Mouse (Mus musculus): ENCODE data around the gene Tbc1d17.

The Tbc1d17 gene

DNA sequence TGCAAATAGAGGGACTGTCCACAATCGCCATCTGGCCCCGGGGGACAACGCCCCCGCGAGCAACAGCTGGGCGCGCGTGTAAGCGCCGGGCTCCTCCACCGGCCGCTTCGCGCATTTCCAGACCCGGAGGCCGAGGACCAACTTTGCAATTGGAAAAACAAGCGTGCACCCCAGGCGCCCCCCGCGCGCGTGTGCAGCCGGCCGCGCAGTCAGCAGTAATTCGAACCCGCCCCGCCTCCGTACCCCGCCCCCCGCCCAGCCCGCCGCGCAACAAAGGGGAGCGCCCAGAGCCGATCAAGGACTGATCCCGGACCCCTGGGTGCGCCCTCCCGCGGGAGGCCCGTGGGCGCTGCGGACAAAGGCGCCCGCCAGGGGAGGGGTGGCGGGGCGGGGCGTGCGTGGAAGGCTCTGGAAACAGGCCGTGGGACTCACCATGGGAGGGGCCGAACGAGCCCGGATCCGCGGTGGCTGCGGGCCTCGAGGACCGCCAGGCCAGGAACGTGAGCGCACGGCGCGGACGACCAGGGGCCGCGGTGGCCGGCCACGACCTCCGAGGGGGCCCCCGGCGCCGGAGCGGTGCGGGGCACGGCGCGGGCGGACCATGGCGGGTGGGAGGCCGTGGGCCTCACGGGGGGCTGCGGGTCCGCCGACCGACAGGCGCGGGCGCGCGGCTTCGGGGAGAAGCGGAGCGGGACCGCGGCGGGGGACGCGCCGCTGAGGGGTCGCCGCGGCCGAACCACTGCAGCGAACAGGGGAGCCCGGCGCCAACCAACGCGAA lies 20.2 kb upstream of the Tbc1d17 start:
- DNase-seq (ENCODE audit: low spot score) = no peak

DNA sequence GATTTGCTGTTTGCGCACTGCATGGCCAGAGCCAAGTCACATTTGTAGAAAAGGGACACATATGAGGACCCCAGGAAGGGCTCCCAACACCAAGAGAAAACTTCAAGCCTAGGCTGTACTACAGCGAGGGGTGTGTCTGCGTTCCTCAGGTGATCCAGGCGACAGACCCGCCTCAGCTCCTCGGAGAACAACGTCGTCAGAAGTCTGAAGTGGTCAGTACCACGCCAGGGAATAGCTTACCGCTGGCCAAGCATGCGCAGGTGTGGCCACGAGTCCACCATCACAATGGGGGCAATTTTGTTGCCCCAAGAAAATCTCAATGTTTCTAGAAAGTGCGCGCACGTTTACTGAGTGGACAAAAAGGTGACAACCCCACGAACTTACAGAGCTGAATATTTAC lies 19.6 kb upstream of the Tbc1d17 start:
- DNase-seq (ENCODE audit: low spot score) = no peak

DNA sequence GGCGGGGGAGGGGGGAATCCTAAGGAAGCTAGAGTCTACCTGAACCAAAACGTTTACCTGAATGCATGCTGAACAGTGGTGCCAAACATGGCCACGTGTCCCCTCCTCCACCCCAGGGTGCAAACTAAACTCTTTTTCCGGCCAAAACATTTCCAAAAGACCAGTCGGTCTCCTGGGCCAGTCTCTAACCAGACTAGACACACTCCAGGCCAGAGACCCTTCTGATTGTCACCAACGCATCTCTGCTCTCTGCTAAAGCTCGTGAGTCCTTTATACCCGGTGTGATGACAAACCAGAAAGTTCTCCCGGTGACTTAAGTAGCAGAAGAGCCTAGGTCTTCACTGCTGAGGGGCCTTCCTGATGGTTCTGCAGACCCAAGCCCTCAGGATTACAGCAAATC lies 18.9 kb upstream of the Tbc1d17 start:
- DNase-seq (ENCODE audit: low spot score) = no peak

DNA sequence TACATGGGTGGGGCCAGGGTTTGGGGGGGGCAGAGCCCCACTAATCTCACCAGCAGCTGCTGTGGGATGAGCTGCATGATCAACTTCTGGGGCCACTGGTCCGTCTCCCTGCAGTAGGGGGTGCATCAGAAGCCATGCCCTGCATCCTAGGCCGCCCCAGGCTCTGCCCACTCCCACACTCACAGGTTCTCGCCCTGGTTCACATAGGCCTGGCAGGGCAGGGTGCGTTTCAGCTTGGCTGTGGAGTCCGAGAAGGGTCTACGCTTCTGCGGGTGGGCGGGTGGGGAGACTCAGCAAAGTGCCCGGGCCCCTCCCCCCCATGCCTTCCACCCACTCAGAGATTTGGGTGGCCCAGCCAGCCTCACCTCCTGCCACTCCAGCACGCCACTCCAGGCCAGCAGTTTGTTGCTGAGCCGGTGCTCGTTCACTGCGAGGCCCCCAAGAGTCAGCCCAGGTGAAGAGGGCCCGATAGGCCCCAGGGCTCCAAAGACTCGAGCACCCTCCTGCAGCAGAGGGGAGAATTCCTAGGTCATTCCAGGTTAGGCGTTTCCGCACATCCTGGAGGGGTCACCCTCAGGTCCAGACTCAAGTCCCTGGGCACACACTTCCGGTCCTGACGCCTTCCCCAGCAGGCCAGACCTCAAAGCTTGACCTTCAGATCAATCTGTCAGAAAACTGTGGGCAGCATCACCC lies 18.3 kb upstream of the Tbc1d17 start:
- DNase-seq (ENCODE audit: low spot score) = no peak

DNA sequence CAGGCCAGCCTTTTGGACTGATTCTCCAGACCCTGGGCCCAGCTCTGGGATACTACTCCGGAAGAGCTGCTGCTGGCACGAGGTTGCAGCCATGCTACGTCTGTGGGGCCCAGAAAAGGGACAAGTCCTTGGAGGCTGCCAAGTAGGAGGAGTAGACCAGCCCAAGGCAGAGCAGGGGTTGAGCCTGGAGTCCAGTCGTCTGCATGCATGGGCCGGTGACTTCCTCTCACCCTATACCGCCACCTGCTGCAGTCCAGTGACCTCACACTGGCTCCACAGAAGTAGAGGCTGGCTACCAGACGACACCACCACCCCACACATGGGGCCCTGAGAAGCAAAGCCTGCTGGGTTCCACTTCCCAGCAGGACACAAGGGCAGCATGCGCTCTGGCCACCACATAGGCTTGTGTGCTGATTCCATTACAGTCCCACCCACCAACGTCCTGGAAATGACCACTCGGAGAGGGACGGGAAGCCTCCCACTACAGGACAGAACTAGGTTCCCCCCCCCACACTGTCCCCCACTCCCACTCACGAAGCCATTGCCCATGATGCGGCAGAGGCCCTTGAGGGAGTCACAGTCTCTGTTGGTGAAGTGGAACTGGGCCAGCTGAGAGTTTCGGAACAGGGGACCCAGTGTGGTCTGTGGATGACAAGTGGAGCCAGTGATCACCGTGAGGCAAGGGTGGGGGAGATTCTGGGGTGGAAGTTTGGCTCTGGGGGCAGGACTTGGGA lies 17.6 kb upstream of the Tbc1d17 start:
- no peak for DNase-seq (ENCODE audit: low spot score)

DNA sequence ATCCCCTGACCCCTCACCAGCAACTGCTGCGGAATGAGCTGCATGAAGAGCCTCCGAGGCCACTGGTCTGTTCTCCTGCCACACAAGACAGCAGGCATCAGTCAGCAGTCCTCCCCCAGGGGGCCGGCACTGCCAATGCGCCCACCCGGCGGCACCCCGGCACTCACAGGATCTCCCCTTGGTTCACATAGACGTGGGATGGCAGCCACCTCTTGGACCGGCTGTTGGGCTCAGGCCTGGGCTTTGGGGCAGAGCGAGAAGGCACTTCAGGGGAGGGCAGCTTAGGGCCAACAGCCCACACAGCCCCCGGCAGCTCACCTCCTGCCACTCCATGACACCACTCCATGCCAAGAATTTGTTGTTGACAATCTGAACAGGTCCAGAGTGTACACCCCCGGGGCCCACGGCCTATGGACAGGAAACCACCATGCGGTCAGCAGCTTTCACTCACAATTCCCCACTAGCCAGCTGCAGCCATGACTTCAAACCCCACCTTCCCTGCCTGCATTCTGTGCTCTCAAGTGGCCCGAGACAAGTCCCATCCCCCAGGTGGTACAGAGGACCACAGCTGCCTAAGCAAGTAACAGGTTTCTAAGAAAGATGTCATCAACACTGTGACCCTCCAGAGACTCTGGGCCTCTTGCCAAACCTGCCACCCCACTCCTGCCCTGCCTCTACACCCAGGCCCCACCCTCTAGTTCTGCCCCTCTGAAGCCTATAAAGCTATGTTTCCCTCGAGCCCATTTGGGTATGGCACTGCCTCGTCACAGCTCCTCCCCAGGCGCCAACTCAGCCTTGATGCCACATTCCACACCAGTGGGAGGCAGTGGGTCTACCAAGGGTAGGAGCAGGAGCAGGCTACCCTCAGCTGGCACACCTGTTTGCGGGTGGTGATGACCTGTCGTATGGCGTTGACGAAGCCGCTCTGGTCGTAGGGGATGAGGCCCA lies 16.0 kb upstream of the Tbc1d17 start:
- DNase-seq (ENCODE audit: low spot score) = no peak

DNA sequence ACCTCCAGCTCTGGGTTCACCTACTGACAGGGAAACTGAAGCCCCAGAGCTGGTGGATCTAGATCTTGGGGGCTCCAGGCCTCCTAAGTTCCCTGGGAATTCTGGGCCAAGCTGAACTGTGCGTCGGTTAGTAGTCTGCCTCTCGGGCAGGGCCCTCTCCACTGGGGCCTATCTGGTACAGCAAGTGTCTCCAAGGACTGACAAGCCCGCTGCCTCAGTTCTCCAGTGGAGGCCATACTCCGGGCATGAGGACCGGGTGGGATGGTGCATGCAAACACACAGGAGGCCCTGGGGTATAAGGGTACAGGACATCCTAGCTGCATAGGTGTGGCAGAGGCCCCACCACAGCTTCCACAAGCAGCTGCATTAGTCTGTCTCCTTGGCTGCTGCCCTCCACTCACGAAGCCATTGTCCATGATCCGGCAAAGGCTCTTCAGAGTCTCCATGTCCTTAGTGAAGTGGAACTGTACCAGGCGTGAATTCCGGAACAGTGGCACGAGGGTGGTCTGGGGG lies 15.2 kb upstream of the Tbc1d17 start:
- DNase-seq (ENCODE audit: low spot score) = no peak

DNA sequence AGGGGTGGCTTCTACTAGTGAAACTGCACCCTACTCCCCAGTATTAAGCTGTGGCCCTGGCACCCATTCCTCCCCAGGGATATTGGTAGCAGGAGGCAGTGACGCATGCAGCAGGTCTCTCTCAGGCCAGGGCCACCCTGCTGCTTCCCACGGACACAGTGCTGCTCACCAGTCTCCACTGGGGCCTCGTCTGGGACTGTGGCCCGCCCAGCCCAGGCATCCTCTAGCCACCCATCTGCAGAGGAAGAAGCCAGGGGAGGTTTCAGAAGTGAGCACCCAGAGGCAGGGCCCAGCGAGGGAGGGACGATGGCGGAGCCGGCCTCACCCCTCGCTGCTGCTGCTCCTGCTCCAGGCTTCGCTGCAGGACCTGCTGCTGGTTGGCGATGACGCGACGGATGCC lies 14.3 kb upstream of the Tbc1d17 start:
- DNase-seq (ENCODE audit: low spot score) = no peak

DNA sequence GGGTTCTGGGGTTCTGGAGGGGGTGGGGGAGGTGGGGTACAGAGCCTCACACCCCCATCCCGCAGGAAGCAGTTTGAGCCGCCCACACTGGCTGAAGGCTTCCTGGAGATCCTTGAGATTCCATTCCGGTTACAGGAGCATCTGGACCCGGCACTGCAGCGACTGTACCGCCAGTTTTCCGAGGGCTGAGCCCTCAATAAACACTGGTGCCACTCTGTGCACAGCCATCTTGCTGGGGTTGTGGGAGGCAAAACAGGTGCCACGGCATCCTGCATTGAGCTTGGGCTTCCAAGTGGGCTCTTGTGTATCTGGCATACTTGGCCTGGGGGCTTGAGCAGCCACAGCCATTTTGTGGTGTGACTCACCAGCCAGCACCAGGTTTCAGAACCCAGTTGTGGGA lies 13.6 kb upstream of the Tbc1d17 start:
- no peak for DNase-seq (ENCODE audit: low spot score)

DNA sequence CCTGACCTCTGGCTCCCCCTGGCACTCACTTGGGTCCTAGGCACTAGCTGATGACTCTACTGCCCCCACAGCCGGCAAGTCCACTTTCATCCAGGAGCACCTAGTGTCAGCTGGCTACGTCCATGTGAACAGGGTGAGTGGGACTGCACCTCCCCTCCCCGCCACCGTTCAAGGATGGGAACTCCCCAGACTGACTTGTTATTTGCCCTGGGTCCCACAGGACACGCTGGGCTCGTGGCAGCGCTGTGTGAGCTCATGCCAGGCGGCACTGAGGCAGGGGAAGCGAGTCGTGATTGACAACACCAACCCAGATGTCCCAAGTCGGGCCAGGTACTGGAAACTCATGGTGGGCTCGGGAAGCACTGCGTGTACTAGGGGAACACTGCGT lies 12.5 kb upstream of the Tbc1d17 start:
- DNase-seq (ENCODE audit: low spot score) = no peak

DNA sequence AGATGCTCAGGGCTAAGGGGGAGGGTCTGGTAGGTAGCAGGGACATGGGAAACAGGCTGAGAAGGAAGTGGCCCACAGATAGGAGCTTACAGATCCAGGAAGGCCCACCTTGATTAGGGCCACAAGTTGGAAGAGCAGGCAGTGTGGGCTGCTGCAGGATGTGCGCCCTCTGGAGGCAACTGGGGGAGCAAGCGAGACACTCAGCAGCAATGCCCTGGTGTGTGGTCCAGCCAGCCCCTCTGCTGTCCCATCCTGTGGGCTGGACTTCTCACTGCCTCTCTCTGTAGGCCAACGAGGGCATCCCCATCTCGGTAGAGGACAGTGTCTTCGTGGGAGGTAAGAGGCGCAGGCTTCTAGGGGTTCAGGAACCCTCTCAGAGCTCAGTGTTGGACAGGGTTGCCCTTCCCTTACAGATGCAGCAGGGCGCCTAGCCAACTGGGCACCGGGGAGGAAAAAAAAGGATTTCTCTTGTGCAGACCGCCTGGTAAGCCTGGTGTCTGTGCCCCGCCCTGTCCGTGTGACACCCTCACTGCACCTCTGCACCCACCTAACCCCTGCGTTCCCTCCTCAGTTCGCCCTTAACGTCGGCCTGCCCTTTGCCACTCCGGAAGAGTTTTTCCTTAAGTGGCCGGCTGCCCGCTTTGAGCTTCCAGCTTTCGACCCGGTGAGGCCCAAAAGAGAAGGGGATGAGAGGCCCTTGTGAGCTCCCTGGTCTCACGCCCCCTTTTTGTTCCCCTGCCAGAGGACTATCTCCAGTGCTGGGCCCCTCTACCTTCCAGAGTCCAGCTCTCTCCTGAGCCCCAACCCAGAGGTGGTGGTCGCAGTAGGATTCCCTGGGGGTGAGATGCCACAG lies 11.9 kb upstream of the Tbc1d17 start:
- no peak for DNase-seq (ENCODE audit: low spot score)

DNA sequence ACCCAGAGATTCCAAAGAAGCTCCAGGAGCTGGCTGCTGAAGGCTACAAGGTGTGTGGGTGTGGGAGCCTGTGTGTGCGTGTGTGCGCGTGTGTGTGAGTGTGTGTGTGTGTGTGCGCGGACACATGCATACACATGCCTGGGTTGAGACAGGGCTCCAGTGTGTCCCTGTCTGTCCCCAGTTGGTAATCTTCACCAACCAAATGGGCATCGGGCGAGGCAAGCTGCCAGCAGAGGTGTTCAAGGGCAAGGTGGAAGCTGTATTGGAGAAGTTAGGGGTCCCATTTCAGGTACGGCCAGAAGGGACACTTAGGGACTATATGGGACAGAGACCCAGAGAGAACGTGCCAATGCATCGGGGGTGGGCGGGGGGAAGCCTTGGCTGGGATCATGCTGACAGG lies 11.0 kb upstream of the Tbc1d17 start:
- no peak for DNase-seq (ENCODE audit: low spot score)

DNA sequence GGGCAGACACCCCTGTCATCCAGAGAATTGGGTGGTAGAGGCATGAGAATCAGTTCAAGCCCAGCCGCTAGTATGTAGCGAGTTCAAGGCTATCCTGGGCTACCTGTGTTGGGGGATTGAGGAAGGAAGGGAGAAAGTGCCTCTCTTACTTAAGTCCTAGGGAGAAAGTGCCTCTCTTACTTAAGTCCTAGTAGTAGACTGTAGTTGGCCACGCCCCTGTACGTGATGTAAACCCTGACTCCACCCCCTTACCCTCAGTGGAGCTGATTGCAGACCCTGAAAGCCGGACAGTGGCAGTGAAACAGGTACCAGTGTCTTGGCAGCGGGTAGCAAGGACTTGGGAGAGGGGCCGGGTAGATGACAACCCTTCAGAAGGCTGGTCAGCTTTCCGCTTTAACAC lies 9.0 kb upstream of the Tbc1d17 start:
- DNase-seq (ENCODE audit: low spot score) = no peak

DNA sequence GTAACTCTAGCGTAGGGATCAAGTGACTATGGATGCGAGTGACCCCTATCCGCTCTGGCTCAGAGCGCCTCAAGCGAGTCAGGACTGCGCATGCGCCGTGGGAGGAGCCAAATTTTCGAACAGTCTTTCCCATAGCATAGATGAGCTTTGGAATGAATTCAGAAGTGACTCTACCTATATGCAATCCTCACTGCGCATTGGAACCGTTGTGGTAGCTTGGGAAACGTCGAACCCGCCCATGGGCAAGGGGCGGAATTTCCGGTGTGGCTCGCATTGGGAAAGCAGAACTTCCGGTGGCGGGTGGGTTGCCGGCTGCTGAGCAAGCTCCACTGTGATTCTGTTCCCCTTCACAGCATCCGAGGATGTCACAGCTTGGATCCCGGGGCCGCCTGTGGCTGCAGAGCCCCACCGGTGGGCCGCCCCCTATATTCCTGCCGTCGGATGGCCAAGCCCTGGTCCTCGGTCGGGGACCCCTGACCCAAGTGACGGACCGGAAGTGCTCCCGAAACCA lies 8.2 kb upstream of the Tbc1d17 start, which contains the start of gene Pnkp:
Gene Pnkp (plus strand): TSS at position 98 of the 511 bp plus-strand sequence.
- no peak for DNase-seq (ENCODE audit: low spot score)

DNA sequence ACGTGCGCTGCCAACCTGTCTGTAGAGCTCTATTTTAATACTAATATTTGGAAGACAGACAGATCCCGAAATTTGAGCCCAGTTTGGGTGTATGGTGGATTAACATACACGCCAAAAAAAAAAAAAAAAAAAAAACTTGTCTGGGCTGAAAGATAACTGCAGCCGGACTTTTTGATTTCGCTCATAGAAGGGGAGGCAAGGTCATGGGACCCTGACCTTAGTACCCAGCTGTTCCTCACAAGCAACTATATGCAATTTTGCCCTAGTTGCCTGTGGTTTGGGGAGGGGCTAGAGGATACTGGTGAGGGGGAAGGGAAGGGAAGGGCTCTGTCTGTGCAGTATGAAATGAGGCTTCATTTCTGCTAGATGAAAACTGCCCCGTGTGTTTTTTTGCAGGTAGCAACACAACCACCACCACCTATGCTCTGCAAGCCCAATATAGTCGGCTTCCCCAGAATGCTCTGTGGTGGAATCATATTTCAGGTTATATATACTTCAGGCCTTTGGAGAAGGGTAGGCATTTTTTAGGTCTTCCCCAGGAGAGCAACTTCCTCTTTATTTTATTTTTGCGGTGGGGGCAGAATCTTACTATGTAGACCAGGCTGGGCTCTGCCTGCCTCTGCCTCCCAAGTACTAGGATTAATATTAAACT lies 7.5 kb upstream of the Tbc1d17 start:
- no peak for DNase-seq (ENCODE audit: low spot score)

DNA sequence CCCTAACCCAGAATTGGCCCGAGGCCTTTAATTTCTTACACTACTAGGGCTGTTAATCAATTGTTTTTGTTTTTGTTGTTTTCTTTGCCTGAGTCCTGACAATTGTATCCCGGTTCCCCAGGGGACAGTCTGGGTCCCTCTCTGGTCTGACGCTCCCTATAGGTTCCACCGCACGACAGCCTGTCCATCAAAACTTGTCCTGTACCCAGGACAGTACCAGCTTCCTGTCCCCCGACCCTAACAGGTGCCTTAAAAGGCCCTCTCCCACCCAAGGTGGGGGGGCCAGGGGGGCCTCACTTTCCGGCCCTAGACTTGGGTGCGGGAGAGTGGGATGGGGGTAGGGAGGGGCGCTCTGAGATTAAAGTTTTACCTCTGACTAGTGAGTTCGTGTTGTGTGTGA lies 6.2 kb upstream of the Tbc1d17 start:
- no peak for DNase-seq (ENCODE audit: low spot score)

DNA sequence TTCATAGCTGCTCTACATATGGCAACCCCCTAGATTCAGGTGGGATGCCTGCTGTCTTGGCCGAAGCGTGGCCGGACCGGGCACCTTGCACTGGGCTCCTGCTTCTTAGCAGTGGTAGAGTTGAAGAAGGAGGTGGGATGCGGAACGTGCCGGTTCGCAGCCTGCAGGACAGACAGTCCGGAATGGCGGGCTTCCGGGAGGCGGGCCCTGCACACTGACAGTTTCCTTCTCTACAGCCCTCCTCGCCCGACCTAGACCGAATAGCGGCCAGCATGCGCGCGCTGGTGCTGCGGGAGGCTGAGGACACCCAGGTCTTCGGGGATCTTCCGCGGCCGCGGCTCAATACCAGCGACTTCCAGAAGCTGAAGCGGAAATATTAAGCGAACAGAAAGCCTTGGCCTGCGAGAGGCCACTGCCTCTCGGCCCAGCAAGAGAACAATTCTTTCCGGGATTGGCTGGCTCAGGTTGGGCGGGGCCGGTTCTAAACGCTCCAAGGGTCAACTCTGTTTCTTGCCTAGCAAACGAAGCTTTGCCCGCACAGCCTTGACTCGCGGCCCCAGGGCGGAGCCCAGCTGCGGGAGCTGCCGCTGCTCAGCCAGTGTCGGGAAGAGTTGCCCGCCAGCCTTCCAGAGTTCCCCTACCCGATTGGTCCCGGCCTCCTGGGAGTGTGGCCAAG lies 5.6 kb upstream of the Tbc1d17 start:
- no peak for DNase-seq (ENCODE audit: low spot score)

DNA sequence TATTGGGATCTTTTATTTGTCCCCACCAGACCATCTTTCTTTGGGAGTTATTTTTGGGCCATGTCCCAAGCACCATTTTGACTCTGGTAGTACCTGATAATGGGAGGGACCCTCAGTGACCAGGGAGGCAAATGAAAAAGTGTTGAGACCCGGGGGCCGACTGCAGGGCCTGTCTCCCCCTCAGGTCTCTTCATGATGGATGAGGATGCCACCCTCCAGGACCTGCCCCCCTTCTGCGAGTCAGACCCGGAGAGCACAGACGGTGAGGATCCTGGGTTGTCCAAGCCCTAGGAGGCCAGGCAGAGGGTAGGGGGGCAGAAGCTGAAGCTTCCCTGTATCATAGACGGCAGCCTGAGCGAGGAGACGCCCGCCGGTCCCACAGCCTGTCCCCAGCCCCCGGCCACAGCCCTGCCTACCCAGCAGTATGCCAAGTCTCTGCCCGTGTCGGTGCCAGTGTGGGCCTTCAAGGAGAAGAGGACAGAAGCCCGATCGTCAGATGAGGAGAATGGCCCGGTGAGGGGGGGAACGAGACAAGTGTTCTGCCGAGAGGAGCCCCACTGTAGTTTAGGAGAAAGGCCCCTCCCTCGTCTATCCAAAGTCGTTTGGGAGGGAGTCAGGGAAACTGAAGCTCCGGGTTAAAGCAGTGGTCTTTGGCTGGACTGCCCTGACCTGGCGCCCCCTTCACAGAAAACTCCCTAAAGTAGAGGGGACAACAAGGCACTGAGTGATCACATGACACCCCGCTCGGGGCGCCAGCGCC lies 4.9 kb upstream of the Tbc1d17 start:
- DNase-seq (ENCODE audit: low spot score) = no peak

DNA sequence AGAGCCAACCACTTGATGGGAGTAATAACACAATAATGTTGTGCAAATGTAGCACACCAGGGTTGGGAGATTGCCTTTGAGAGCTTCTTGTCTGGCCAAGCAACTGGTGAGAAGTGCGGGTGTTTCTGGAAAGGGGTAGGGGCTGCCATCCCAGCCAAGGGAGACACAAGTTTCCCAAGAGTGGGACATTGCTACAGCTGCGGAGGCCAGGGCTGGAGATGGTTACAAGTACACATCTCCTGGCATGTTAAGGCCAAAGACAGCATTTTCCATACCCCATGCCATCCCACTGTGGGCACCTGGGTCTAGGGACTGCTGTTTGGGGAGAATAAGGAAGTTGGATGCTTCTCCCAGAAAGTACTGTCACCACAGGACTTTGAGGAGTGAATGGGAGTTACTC lies 4.2 kb upstream of the Tbc1d17 start:
- no peak for DNase-seq (ENCODE audit: low spot score)
